Mouse (Mus musculus): ENCODE results near the gene Pla2g1b.

Pla2g1b gene

DNA sequence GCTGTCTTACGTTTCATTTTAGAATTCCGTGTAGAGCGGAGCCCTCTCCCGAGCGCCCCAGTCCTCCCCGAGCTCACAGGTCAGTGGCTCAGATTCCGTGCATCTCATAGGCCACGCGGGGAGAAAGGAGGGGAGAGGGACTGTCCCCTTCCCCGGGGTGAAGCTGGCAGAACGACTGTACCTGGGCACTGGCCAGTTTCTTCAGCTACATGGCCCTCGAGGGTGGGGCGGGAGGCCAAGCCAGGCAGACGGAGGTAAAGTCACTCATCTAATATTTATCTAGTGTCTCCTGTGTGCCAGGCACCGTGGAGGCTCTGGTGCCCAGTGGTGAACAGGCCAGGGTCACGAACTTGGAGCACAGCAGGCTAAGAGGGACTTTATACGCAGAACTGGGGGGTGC is 19.0 kb upstream of the Pla2g1b start:
- no peak for DNase-seq

DNA sequence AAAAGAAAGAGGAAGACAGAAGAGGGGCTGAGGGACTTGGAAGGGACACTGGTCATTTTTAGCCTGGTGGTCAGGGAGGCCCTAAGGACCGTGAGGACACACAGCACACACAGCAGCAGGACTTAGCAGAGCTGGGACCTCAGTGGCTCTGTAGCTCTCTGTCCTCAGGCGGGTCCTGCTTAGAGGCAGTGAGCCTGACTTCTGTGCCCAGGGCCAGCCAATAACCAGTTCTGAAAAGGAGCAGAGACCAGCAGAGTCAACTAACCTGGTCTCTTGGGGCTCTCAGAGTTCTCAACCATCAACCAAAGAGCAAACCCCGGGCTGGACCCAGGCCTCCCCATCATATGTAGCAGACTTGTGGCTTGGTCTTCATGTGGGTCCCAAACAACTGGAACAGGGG is 16.8 kb upstream of the Pla2g1b start:
- no peak for DNase-seq

DNA sequence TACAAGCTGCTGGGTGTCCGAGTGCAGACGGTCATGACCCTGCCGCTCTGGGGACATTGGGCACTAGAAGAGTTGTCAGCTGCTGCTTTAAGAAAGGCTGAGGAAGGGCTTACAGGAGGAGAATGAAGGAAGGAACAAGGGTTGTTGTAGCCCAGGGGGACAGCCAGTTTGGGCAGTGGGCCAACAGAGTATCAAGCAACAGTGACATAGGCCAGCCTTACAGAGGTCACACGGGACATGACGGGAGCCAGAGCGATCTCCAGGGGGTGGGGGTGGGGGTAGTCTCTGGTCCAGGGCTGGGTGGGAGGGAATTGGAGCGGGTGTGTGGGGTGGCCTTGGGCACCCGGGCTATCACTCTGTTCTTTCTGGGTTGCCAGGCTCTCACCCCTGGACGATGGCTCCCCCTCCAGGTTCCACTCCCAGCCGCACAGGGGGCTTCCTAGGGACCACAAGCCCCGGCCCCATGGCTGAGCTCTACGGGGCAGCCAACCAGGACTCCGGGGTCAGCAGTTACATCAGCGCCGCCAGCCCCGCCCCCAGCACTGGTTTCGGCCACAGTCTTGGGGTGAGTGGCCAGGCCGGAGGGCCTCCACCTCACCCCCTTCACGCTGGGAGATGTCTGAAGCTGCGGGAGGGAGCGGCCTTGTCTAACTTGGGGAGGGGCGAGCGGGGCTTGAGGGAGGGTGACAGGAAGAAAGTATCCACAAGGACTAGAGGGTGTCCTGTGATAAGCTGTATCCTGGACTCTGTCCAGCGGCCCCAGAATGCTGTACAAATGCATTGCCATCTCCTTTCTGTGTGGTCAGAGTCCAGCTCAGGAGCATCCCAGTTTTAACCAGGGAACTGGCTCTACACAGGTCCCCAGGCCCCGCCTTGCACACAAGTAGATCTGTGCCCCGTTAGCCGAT is 15.4 kb upstream of the Pla2g1b start:
- no peak for DNase-seq

DNA sequence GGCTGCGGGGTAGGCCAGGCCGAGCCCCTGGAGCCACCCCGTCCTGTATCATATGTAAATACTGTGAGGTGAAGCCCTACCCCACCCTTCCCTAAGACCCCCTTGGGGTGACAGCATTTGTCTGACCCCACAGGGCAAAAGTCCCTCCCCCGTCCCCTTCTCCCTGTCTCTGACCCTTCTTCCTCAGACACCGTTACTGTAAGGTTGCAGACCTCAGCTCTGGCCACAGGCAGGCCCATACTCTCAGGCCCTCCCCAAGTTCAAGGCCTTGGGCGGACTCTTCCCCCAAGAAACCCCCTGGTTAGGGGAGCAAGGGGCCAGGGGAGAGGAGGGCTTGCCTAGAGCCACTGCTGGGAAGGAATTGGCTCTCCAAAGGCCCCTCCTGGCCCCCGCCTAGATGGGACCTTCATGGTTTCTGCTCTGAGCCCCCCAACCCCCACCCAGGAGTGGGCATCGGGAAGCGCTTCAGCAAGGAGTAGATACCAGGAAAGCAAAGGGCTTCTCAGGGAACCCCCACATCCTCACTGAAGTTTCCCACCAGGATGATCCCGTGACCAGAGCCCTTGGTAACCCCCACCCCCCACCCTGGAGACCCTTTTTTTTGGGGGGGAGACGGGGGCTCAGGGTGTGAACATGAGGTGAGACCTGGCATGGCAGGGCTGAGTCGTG is 11.5 kb upstream of the Pla2g1b start:
- DNase-seq = no peak

DNA sequence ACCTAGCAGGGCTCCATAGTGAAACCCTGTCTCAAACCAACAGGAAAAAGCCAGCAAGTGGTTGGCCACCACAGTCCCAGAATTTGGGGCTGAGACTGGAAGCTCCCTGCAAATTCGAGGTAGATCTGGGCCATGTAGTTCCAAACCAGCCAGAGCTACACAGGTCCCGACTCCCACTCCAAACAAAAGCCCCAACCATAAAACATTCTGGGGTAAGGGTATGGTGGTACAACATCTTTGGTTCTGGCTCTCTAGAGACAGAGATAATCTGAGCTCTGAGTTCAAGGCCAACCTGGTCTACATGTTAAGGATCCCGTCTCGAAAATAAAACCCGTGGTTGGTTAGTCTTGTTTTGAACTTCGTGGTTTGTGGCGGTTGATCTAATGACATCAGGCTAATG is 10.2 kb upstream of the Pla2g1b start:
- peak; percentile 47 for DNase-seq

DNA sequence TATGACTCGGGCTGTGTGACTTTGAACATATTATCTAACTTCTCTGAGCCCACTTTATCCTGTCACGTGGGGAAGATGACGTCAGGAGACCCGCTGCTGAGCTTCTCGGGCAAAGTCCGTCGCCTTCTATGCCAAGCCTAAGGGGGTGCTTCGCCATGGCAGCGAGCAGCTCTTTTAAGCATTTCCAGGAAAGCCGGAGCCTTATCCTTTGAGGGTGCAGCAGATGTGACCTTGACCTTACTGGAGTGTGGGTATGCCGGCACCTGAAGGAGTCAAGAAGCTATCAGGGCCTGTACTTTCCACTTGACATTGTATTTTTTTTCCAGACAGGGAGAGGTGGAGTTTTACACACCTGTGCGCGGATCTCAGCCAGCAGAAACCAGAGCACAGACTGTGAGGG is 7.1 kb upstream of the Pla2g1b start:
- DNase-seq = no peak

DNA sequence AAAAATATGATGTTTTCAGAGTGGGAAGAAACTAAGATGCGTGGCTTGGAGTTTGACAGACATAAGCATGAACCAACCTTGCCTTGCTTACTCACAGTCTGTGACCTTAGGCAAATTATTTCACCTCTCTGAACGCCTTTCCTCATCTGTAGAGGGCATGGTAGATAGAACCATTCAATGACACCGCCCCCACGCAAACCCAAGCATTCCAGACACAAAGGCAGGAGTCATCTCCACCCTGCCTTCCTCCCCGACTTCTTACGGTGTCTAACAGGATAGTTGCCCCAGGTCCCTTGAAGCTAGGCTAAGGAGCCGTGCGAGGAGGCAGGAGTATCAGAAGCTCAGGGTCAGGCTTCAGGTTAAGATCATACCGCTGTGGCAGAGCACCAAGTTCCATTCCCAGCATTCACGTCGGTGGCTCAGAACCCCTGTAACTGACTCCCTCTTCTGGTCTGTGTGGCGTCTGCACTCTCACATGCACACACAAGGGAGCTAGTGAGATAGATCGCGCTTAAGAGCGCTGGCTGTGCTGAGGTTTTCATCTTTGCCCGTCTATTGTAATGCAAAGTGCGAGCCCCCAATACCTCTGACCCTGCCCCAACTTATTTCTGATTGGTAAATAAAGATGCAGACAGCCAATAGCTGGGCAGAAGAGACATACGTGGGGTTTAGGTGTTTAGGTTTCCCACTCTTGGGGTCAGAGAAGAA is 1.5 kb upstream of the Pla2g1b start:
- no peak for DNase-seq

DNA sequence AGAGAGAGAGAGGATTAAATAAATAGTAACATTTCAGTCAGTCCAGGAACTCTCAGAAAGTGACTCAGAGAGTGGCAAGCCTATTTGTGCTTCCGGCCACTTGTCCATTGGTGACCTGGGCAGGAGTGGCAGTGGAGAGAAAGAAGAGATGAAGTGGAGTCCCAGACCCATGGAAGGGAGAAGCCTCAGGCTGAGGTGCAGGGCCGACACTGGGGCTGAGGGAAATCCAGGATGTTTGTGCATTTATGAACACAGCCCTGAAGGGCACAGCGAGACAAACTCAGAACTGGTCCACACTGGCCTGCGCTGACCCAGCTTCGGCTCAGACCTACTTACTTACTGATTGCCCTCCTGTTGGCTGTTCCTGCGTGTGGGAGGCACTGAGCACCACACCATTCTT is 3.7 kb downstream of the Pla2g1b start:
- DNase-seq = no peak

DNA sequence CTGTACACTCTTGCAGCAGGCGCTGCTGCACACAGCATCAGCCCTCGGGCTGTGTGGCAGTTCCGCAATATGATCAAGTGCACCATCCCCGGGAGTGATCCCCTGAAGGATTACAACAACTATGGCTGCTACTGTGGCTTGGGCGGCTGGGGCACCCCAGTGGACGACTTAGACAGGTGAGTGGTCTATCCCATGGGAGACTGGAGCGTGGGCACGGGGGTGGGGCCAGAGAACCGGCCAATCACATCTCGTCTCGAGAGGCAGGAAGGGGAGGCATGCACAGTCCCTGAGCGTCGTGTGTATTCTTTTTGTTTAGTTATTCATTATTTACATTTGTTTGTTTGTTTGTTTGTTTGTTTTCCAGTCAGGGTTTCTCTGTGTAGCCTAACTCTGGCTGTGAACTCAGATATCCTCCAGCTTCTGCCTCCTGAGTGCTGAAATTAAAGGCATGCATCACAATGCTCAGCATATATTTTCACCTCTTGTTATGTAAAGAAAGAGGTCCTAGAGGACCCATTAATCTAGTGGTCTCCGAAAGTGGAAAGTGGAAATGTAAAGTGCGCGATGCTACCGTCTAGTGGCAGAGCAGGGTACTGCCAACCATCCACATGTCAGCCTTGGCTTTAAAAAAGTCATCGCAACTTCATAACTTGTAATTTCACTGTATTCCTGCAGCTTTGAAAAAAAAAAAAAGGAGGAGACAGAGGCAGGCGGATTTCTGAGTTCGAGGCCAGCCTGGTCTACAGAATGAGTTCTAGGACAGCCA is 4.9 kb downstream of the Pla2g1b start:
- DNase-seq = peak; percentile 66

DNA sequence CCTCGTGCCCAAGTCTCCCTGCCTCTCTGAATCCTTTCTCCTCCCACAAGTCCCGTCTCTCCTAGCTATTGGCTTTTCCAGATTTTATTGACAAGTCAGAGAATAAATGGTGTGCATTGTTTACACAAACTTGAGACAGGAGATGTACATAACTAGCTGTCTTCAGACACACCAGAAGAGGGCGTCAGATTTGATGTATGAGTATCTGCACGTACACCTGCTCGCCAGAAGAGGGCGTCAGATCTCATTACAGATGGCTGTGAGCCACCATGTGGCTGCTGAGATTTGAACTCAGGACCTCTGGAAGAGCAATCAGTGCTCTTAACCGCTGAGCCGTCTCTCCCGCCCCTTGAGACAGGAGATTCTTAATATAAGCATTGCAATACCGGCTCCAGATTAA is 7.1 kb downstream of the Pla2g1b start:
- DNase-seq = no peak

DNA sequence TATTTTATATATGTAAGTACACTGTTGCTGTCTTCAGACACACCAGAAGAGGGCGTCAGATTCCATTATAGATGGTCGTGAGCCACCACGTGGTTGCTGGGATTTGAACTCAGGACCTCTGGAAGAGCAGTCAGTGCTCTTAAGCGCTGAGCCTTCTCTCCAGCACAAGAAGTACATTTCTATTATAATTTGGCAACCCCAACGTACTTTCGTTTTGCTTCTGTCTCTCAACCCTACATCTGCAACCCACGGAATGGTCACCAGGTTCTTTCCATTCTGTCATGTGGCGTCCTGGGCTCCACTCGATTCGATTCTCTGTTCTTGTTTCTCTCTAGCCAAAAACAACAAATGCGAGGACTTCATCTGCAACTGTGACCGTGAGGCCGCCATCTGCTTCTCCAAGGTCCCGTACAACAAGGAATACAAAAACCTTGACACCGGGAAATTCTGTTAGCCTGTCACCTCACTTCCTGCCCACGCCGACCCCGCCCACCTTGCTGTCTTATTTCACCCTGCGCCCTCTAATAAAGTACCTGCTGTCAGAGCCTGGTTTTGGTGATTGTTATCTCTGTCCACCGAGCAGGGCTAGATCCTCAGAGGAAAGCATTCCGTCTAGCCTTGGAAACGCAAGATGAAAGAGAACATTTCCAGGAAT is 8.2 kb downstream of the Pla2g1b start:
- DNase-seq = no peak

DNA sequence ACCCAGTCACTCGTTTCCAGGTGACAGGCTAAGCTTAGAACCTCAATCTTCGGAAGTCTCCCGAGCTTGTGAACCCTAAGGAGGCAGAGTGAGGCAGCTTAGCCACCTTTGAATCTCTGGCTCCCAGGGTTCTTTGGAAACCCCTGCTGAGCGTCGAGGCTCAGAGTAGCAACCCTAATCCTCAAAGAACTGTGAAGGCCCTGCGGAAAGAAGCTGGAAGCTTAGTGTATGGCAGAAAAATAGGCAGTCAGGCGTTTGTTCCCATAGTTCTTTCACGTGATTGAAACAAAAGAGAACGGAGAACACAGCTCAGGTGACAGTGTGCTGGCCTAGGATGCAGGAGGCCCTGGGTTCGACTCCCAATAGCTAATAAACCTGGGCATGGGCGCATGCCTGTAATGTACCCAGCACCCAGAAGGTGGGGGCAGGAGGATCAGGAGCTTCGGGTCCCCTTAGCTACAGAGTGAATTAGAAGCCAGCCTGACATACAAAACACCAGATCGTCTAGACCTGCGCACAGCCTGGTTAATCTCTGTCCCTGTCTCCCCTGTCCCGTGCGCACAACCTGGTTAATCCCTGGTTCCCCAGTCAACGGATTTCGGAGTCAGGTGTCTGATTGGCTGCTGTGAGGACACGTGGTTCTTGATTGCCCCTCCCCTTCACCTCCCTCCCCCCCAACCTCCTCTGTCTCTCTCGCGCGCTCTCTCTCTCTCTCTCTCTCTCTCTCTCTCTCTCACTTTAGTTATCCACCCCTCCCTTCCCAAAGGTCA is 9.5 kb downstream of the Pla2g1b start:
- peak; percentile 93 for DNase-seq

DNA sequence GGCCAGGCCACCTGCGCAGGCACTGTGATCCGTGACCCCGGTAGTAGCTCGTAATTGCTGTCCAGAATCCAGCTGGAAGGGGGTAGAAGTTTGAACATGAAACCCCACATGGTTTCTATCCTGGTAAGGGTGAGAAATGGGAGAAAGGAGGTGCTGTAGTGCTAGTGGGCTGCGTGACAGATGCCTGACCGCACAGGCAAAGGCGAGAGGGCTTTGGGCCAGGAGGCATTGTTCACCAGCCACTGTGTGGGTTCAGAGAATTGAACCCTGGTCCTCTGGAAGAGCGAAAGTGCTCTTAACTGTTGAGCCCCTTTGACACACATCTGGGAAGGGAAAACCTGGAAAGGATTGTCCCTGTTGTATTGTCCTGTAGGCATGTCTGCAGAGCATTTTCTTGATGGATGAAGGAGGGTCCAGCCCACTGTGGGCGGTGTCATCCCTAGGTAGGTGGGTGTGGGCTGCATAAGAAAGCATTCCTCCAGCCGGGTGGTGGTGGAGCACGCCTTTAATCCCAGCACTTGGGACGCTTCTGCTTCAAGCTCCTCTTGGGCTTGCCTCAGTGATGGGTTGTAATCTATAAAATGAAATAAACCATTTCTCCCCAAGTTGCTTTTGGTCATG is 10.2 kb downstream of the Pla2g1b start:
- no peak for DNase-seq

DNA sequence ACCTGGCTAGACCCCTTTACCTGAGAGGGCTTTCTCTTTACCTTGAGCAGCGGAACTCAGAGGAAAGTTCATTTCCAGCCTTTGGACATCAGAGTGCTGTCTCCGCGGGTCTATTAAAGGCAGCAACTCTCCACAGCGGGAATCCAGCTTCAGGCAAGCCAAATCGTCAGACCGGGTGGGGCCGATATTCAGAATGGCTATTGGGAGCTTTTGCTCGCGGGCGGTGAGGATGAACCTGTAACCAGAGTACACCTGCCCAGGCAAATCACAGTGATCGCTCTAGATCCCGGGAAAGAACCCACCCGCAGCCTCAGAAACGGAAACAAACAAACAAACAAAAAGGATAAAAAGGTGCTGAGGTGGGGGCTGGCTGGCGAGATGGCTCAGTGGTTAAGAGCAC is 13.5 kb downstream of the Pla2g1b start:
- DNase-seq = no peak

DNA sequence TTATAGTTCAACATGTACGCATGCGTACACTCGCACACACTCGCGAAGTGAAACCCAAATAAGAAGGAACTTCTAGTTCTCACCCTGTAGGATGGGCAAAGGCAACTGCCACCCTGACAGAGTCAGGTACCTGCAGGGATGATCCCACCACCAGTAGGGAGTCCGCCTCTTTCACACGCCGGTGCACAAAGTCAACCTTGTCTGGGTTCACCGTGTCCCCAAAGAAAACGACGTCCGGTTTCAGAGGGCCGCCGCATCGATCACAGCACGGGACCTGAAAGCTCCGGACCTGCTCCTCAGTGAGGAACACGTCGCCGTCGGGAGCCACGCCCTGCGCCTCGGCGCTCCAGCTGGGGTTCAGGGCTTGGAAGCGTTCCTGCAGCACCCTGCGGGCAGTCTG is 14.0 kb downstream of the Pla2g1b start:
- no peak for DNase-seq

DNA sequence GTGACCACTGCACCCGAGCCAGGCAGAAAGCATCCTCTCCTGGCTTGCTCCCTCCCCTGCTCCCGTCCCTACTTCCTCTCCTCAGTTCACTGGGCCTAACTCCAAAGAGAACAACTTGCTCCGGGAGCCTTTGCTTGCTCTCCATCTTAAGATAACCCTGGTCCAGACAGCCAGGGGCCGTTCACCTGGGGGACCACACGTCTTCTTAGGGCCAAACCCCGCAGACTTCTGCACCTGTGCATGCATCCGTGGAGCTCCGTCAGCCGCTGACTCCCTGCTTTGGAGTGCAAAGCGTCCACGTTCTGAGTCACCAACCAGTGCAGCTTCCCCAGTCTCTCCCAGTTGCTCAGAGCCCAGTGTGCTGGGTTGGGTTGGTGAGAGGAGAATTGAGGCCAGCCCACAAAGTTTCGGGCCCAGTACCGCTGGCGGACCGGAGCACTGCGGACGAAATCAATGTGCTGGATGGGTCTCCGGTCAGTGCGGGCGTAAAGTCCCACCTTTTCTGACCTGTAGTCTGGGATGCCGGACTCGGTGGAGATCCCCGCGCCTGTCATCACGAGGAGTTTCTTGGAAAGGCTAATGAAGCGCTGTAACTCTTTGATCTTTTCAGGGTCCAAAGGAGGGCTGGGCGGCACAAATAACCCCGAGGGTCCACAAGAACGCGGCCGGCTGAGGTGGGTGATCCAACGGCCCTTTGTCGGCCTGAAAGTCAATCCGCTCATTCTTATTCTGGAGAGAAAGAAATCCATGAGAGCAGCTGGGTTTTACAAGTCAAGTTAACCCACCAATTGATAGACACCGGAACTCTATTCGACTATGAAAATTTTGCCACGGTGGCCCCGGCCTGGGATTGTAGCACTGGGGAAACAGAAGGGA is 16.6 kb downstream of the Pla2g1b start:
- DNase-seq = no peak

DNA sequence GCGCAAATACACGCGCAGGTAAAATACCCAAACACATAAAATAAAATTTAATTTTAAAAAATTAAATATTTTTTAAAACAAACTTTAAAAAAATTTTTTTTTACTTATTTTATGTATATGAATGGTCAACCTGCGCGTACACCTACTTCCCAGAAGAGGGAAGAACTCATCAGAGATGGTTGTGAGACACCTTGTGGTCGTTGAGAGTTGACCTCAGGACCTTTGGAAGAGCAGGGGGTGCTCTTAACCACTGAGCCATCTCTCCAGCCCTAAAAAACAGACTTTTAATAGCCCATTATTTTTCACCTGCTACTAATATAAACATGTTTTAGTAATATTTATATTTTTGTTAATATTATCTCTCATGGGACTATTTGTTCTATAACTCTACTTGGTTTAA is 17.3 kb downstream of the Pla2g1b start:
- no peak for DNase-seq

DNA sequence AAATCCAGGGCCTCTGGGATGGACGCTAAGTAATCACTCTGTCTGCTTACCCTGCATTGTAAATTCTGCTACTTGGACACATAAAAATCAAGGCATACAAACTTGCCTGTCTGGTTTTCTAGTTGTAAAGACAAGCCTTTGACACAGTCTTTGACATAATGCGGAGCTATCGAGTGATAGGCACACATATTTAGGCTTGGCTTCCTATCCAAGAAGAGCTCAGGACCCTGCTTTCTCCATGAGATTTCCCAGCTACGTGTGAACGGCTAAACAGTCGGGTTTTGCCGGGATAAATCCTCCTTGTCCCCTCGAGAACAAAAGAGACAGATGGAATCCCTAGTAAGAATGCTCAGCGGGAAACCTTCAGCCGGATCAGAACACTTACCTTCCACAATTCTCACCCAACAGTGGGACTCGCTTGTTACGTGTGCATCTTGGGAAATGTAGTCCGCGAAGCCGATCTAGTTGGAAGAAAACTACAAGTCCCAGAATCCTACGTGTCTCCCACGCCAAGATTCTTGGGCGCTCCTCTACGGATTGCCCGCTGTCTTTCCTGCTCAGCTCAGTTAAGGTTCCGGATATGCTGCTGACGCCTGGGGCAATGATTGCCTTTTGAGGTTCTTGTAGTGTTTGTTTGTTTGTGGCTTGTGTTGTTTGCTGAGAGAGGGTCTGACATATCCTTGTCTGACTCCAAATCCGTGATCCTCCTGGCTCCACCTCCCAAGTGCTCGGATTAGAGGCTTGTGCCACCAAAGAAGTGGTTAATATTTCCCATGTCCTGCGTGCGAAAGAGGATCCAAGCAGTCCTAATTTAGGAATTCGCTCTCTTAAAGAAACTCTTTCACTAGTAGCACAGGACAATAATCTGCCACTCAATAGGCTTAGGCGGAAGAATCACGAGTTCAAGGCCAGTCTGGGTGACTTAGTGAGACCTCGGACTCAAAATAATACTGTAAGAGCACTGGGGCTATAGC is 18.2 kb downstream of the Pla2g1b start, which contains the start of gene Sirt4:
TSS of gene Sirt4 (minus strand) at position 779 of the 974 bp plus-strand sequence.
- peak; percentile 98 for DNase-seq

DNA sequence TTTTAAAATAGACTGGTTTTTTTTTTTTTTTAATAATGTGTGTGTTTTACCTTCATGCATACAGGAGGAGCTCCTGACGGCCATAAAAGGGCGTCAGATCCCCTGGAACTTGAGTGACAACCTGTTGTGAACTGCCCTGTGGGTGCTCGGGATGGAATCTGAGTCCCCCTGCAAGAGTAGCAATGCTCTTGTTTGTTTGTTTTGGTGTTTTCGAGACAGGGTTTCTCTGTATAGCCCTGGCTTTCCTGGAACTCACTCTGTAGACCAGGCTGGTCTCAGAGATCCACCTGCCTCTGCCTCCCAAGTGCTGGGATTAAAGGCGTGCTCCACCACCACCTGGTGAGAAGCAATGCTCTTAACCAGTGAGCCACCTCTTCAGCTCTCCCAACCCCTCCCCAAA is 18.9 kb downstream of the Pla2g1b start:
- DNase-seq = no peak

Data from retina, postnatal 1 day (tissue).